Mouse (Mus musculus): Measurements from ENCODE around the gene Olfr330.
"Not testable (repeated sequence)": the region's sequence is repeated elsewhere in the genome, so short reads cannot be mapped to it uniquely, and the experiment has no call there.

The Olfr330 gene

GRCm38 (mm10) chr11:58534736-58535135, at the start of gene Olfr330:
Gene Olfr330 (minus strand): TSS chr11:58534836.
- not testable (repeated sequence) for DNase-seq

GRCm38 (mm10) chr11:58578636-58579035, 44.0 kb upstream of the Olfr330 start:
- DNase-seq, result no peak

GRCm38 (mm10) chr11:58577430-58577829, 42.8 kb upstream of the Olfr330 start, which contains the start of gene Olfr325:
Gene Olfr325 (plus strand): TSS chr11:58577730.
- DNase-seq, result no peak

GRCm38 (mm10) chr11:58570405-58570804, 35.8 kb upstream of the Olfr330 start, which contains the start of gene Olfr224:
Gene Olfr224 (minus strand): TSS chr11:58570553.
- no peak for DNase-seq

DNA sequence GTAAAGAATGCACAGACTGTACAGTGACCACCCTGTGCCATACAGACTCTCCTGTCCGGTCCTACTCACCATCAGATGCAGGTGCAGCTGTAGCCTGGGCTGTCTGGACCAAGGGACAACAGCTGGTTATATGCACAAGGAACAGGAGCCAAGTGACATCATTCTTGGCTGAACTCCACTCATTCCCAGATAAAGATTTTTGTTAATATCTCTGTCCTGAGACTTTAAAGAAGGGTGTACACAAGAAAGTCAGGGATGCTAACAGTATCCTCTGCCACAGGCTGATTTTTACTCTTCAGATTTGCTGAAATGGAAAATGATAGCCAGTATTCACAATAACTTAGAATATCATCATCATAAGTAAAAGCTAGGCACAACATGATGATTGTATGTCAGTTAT, 20.9 kb upstream of the Olfr330 start, which contains the start of gene Olfr328:
Gene Olfr328, minus strand, starts transcription at position 101 of the 400 bp plus-strand sequence.
- no peak for DNase-seq

DNA sequence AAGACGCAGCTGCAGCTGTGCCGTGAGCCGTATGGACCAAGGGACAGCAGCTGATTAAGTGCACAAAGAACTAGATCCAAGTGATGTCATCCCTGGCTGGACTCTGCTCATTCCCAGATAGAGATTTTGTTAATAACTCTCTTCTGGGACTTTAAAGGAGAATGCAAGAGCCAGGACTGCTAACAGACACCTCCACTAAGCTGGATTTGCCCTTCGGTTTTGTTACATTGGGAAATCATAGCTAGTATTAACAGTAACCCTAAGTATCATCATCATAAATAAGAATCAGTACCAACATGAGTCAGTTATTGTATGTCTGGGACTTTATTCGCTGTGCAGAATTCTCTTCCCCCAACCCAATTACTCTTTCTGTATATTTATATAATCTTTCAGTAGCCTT, 11.7 kb upstream of the Olfr330 start, which contains the start of gene Olfr329-ps:
Gene Olfr329-ps, minus strand, starts transcription at position 101 of the 400 bp plus-strand sequence.
- DNase-seq, result no peak

GRCm38 (mm10) chr11:58519756-58520155, 14.9 kb downstream of the Olfr330 start:
- DNase-seq, result peak; percentile 33

DNA sequence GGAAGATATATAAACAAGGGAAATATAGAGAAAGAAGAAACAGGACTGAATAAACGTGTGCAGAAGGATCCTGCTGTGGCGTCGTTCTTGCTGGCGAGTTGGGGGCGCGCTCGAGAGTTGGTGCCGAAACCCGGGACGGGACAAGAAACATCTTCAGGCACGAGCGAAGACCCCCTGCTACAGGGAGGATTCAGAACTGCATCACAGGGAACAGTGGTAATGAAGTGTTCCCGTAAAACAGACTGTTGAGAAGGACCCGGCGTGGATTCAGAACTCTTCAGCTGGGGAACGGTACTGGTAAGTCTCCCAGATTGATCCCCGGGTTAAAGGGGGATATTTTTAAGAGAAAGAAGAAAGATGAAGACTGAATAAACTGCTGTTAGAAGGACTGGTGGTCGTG, 15.7 kb downstream of the Olfr330 start:
- peak; percentile 58 for DNase-seq

- not testable (repeated sequence) for DNase-seq
These were observed 25.6 kb downstream of the Olfr330 start for GRCm38 (mm10) chr11:58509058-58509457.

GRCm38 (mm10) chr11:58502472-58502871, 32.2 kb downstream of the Olfr330 start, which contains the start of gene Olfr331:
Gene Olfr331 (minus strand): TSS chr11:58502572.
- DNase-seq, result not testable (repeated sequence)

DNA sequence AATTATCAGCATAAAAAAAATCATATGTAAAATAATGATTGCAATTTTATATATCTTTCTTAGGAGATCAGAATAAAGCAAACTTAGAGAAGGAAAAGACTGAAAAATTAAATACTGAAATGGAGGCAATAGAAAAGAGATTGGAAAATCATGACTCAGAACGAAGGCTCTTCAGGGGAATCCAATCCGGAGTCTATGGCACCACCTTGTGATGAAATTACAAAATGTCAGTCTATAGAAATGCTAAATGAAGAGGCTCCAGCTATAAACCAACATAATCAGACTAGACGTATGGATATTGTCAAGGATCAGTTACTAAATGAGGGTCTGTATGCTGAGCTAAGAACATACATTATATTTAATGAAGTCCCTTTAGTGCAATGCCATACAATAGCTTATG, 35.3 kb downstream of the Olfr330 start:
- no peak for DNase-seq

DNA sequence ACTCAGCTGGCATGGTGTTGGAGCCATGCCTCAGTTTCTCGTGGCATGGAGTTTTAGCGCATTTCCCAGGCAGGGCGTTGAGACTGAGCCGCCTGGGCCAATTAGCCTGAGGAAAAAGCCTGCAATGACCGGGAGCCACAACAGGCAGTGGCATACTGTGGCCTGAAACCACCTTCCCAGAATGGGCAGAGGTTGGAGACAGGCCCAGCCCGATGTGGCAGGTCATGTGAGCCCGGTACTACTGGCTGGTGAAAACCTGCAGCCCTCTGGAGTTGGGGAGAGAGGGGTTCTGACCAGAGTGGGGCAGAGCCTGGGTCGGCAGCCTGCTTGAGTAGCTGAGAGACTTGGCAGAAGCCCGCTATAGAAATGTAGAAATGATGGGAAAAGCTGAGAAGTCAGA, 35.9 kb downstream of the Olfr330 start:
- no peak for DNase-seq

DNA sequence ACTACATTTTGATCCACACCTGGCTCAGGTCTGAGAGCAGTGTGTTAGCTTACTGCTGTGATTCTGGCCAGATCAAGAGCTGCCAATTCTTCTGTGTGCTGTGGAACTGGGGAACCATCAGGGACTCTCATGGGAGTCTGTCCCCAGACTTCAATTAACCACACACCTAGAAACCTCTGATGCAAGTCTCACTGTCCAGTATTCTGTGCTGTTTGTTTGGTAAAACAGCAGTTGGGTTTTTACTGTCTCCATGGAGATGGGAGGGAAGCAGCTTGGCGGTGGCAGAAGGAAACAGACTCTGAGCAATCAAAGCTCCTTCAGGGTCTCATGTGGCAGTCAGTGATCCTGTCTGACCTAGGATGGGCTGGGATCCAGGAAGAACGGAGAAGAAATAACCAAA, 42.2 kb downstream of the Olfr330 start, which contains the start of gene Olfr332:
Gene Olfr332, minus strand, starts transcription at position 101 of the 400 bp plus-strand sequence.
- no peak for DNase-seq

Measured in cerebellum, adult 11-12 months (tissue).